Mouse (Mus musculus) liver, adult 2 months (tissue): ENCODE results near the gene Grm7. TPM values are rescaled to one million over a fixed set of nuclear protein-coding genes. Genes with fewer than 3 reads are reported as not detected.
A peak's percentile ranks its signal among the peaks of the same experiment; 100 is the strongest.

ENCODE experiments used
- DNase-seq: peaks from one replicate; pipeline ENCODE4 v3.0.0-alpha.2; 2011; ENCODE audit warnings: low read depth, low spot score; ENCODE audit errors: extremely low read depth
- H3K27ac ChIP-seq: fragments of 200-500 bp; replicated peaks from 2 replicates; pipeline ENCODE4 v1.5.1; 2012; ENCODE audit warnings: low read depth, mild to moderate bottlenecking, control low read depth, inconsistent platforms, low read length; ENCODE audit not compliant: insufficient read depth
- H3K27me3 ChIP-seq: fragments of 200-500 bp; 2 replicates; pipeline ENCODE4 v1.6.1; 2012; ENCODE audit warnings: mild to moderate bottlenecking, moderate library complexity, low read length, inconsistent platforms; ENCODE audit not compliant: control insufficient read depth, insufficient read depth
- H3K36me3 ChIP-seq: fragments of 200-500 bp; 2 replicates; pipeline ENCODE4 v1.6.1; 2012; ENCODE audit warnings: low read length, inconsistent platforms; ENCODE audit not compliant: control insufficient read depth, insufficient read depth
- H3K4me1 ChIP-seq: fragments of 200-500 bp; 2 replicates; pipeline ENCODE4 v1.6.1; 2011; ENCODE audit warnings: low read length; ENCODE audit not compliant: control insufficient read depth, insufficient read depth
- H3K4me3 ChIP-seq: fragments of 200-500 bp; 2 replicates; pipeline ENCODE4 v1.5.1; 2011; ENCODE audit warnings: low read depth, mild to moderate bottlenecking, control low read depth, low read length, moderate library complexity; ENCODE audit not compliant: insufficient read depth
- H3K79me2 ChIP-seq: fragments of 200-500 bp; 2 replicates; pipeline ENCODE4 v1.6.1; 2012; ENCODE audit warnings: inconsistent platforms, mild to moderate bottlenecking, low read length, moderate library complexity; ENCODE audit not compliant: control insufficient read depth, insufficient read depth
- H3K9ac ChIP-seq: fragments of 200-500 bp; 2 replicates; pipeline ENCODE4 v1.6.1; 2012; ENCODE audit warnings: low read depth, mild to moderate bottlenecking, control low read depth, inconsistent platforms, low read length
- CTCF ChIP-seq: fragments of 200-500 bp; IDR thresholded peaks from 2 replicates; pipeline ENCODE4 v1.5.1; 2011; ENCODE audit warnings: low read depth, low read length, control low read depth
- POLR2A ChIP-seq: fragments of 200-500 bp; IDR thresholded peaks from 2 replicates; pipeline ENCODE4 v1.6.1; 2011; ENCODE audit warnings: low read length, control low read depth; ENCODE audit not compliant: insufficient read depth; ENCODE audit errors: extremely low read depth
- WGBS: fragments of 180-500 bp; shearing (Covaris S2); methylation state at CpG from one replicate; pipeline ENCODE4 v1.1.7; 2018; 5-methylcytosine and 5-hydroxymethylcytosine counted together
- polyA plus RNA-seq: library from polyadenylated mRNA; depleted of rRNA; stranded (reverse); fragments of >200 nt; gene quantifications from 2 replicates; pipeline ENCODE4 v1.2.3, GENCODE M21; 2012
- total RNA-seq: library from RNA; depleted of rRNA; stranded (reverse); fragments of >200 nt; gene quantifications from 2 replicates; pipeline ENCODE4 v1.2.3, GENCODE M21; 2014

Gene Grm7
- total and polyA plus RNA-seq, 2 experiments = not detected

GRCm38 (mm10) chr6:110982013-110982412 is 336.6 kb downstream of the Grm7 start:
- H3K9ac ChIP-seq = no peak overlapping the region
- no peak for DNase-seq
- no peaks in the 10 kb centered on the region for H3K79me2 ChIP-seq
- no peaks in the 10 kb centered on the region for H3K27me3 ChIP-seq
- no peaks in the 10 kb centered on the region for H3K4me1 ChIP-seq
- no peak overlapping the region for H3K27ac ChIP-seq
- WGBS = 72% methylated on average over 5 of the region's 5 CpGs
- no peak for TF ChIP-seq POLR2A
- no peak for TF ChIP-seq CTCF
- H3K4me3 ChIP-seq = no peak overlapping the region
- H3K36me3 ChIP-seq = no peaks in the 10 kb centered on the region

GRCm38 (mm10) chr6:111039099-111039498 is 393.7 kb downstream of the Grm7 start:
- H3K9ac ChIP-seq = no peak overlapping the region
- WGBS = 49% methylated on average over 2 of the region's 2 CpGs
- no peak overlapping the region for H3K4me3 ChIP-seq
- TF ChIP-seq CTCF = no peak
- TF ChIP-seq POLR2A = no peak
- H3K4me1 ChIP-seq = no peaks in the 10 kb centered on the region
- H3K79me2 ChIP-seq = no peaks in the 10 kb centered on the region
- H3K36me3 ChIP-seq = no peaks in the 10 kb centered on the region
- H3K27me3 ChIP-seq = no peaks in the 10 kb centered on the region
- DNase-seq = no peak
- no peak overlapping the region for H3K27ac ChIP-seq

DNA sequence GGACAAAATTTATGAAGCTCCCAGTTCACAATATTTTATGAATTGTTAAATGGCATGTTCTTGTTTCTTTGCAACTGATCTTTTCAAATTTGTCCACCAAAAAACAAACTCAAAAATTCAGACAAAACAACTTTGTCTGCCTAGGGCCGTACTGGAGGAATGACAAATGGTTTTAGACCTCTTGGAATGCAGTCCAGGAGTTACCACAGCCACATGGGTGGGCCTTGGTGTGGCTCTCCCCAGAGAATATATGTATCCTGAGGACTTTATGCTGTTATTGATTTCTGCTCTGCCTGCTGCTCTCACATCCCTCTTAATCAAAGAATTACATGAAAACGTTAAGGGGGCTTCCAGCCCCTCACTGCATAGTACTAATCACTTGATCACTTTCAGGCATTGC is 400.5 kb downstream of the Grm7 start:
- WGBS = 46% methylated on average over 2 of the region's 2 CpGs
- TF ChIP-seq POLR2A (no peak), CTCF (no peak)
- no peak overlapping the region for H3K9ac ChIP-seq
- H3K4me1 ChIP-seq = no peaks in the 10 kb centered on the region
- no peaks in the 10 kb centered on the region for H3K79me2 ChIP-seq
- H3K36me3 ChIP-seq = no peaks in the 10 kb centered on the region
- H3K4me3 ChIP-seq = no peak overlapping the region
- no peaks in the 10 kb centered on the region for H3K27me3 ChIP-seq
- no peak for DNase-seq
- no peak overlapping the region for H3K27ac ChIP-seq

- Histone ChIP-seq H3K36me3 (no peaks in the 10 kb centered on the region), H3K4me1 (no peaks in the 10 kb centered on the region), H3K4me3 (no peak overlapping the region), H3K27me3 (no peaks in the 10 kb centered on the region), H3K27ac (no peak overlapping the region), H3K9ac (no peak overlapping the region), H3K79me2 (no peaks in the 10 kb centered on the region)
- no peak for TF ChIP-seq CTCF
- TF ChIP-seq POLR2A = no peak
- DNase-seq = no peak
Measured at GRCm38 (mm10) chr6:111049247-111049646, 403.9 kb downstream of the Grm7 start.

GRCm38 (mm10) chr6:111054001-111054975 is 408.9 kb downstream of the Grm7 start:
- Histone ChIP-seq H3K36me3 (no peaks in the 10 kb centered on the region), H3K4me1 (no peaks in the 10 kb centered on the region), H3K27me3 (no peaks in the 10 kb centered on the region), H3K4me3 (no peak overlapping the region), H3K27ac (no peak overlapping the region), H3K9ac (no peak overlapping the region), H3K79me2 (no peaks in the 10 kb centered on the region)
- 68% methylated on average over 7 of the region's 7 CpGs for WGBS
- TF ChIP-seq POLR2A = no peak
- no peak for TF ChIP-seq CTCF
- no peak for DNase-seq

- no peak overlapping the region for H3K27ac ChIP-seq
- H3K27me3 ChIP-seq = no peaks in the 10 kb centered on the region
- H3K4me3 ChIP-seq = no peak overlapping the region
- H3K4me1 ChIP-seq = no peaks in the 10 kb centered on the region
- 77% methylated on average over 3 of the region's 3 CpGs for WGBS
- no peaks in the 10 kb centered on the region for H3K36me3 ChIP-seq
- H3K9ac ChIP-seq = no peak overlapping the region
- H3K79me2 ChIP-seq = no peaks in the 10 kb centered on the region
- DNase-seq = peak; percentile 17
- peak; percentile 40 for TF ChIP-seq CTCF
- TF ChIP-seq POLR2A = no peak
Measured at GRCm38 (mm10) chr6:111057798-111058197, 412.4 kb downstream of the Grm7 start.
